Mouse (Mus musculus) frontal cortex, postnatal 10 days (tissue): ENCODE data around the gene Reps1.

ENCODE experiments used
- DNase-seq, 2 experiments: peaks; one replicate each; pipeline ENCODE4 v3.0.0; 2022; ENCODE audit warnings: low spot score in 2 of 2, mixed read lengths in 1 of 2

Reps1 gene

GRCm38 (mm10) chr10:18139615-18140014, 84.0 kb downstream of the Reps1 start:
- no peak for DNase-seq

GRCm38 (mm10) chr10:18141389-18141788, 85.7 kb downstream of the Reps1 start:
- DNase-seq = no peak

- no peak for DNase-seq
Observed at GRCm38 (mm10) chr10:18142231-18142630, 86.6 kb downstream of the Reps1 start.

DNA sequence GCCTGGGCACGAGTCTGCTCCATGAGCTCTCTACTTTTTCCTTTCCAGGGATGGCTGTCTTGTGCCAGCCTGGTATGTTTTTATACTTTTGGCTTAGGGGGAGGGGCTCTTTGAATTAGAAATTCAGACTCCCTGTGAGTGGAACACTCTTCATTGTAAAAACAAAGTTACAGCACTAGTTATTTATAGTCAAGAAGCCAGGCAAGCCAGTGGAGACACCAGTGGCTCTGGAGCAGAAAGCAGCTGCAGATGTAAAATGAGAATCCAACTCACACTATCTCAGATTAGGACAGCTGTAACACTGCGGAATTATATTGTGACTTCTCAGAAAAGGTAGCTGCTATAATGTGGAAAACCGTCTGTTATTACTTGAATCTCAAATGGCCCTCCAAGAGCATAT, 91.6 kb downstream of the Reps1 start:
- DNase-seq = no peak

DNA sequence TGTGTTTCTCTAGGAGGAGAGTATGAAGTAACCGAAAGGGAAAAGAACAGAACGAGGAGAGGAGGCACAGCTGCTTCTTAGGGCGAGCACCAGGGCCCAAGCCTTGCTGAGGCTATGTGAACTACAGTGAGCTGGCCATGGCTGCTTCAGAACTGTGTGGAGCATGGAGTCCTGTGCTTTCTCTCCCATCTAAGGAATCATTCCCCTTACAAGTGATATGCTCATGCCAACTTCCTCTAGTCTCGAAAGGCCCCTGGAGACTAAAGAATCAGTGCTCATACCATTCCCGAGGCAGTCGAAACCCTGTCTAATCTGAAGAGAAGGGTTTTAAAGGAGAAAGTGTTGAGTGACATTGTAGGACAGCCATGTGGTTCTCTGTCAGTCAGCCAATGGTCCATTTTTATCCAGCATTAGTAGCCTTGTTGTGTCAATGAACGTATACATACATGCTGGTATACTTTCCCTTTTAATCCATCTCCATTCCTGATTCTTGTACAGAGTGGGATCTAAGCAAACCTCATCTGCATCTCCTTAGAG, 106.8 kb downstream of the Reps1 start:
- no peak for DNase-seq
